Mouse (Mus musculus) brain, embryonic 14.5 days (tissue): ENCODE measurements around the gene Tmem229b.

Source experiments
- CTCF ChIP-seq: fragments of 200-500 bp; IDR thresholded peaks from 2 replicates; pipeline ENCODE4 v1.5.1; 2012; ENCODE audit warnings: inconsistent platforms, mild to moderate bottlenecking, moderate library complexity, borderline replicate concordance; ENCODE audit not compliant: insufficient read depth, insufficient read length; ENCODE audit errors: extremely low read depth
- POLR2A ChIP-seq: fragments of 200-500 bp; IDR thresholded peaks from 2 replicates; pipeline ENCODE4 v1.6.1; 2012; ENCODE audit warnings: mild to moderate bottlenecking, inconsistent platforms, borderline replicate concordance; ENCODE audit not compliant: poor library complexity, insufficient read depth, insufficient read length, severe bottlenecking; ENCODE audit errors: extremely low read depth

DNA sequence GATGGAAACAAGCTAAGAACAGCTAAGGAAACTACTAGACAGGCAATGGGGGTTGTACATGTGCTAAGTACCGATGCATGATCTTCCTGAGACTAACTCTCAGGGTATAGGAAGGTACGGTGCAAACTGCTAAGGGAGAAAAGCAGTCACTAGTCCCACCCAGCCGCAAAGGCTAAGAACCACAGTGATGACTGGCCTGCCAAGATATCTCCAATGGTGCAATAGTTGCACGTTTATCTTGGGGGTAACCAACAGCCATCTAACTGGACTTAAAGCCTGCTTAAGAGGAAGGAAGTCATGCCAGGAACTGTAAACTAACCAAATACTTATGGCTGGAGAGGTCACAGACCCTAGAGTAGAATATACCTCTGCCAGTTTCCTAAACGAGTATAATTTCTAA lies 5.0 kb downstream of the Tmem229b start:
- TF ChIP-seq POLR2A (no peak), CTCF (no peak)
